Mouse (Mus musculus): ENCODE results near the gene Mon1a. TPM values are rescaled to one million over a fixed set of nuclear protein-coding genes. Genes with fewer than 3 reads are reported as not detected.

The Mon1a gene
- total RNA-seq, 1 experiment from 2014 or later: 18.9 TPM

- DNase-seq: no peak
Measured at GRCm38 (mm10) chr9:107949922-107950235, 61.9 kb downstream of the Mon1a start, which contains the start of gene Traip. TSS of gene Traip (plus strand) at chr9:107950136.

- peak; percentile 94 for DNase-seq
Measured at GRCm38 (mm10) chr9:107950460-107951355, 62.8 kb downstream of the Mon1a start.

Other genes starting within 250 kb of the Mon1a start
- 0.39 and 8.5 TPM in 2 replicates for gene Slc38a3, start 218.6 kb upstream of the Mon1a start, total RNA-seq (2021)
- not detected in 2 replicates for gene Gnat1, start 208.4 kb upstream of the Mon1a start, total RNA-seq (2021)
- gene Sema3f, start 177.7 kb upstream of the Mon1a start, total RNA-seq (2021): 23.1 and 23.6 TPM in 2 replicates
- 135 and 149 TPM in 2 replicates for gene Rbm5, start 117.2 kb upstream of the Mon1a start, total RNA-seq (2021)
- gene Rbm6, start 14.9 kb upstream of the Mon1a start, total RNA-seq (2021): 71.3 and 72.9 TPM in 2 replicates
- 8.3 and 18.7 TPM in 2 replicates for gene Mst1r, start 18.7 kb downstream of the Mon1a start, total RNA-seq (2021)
- not detected in 2 replicates for gene Actl11, start 40.3 kb downstream of the Mon1a start, total RNA-seq (2021)
- gene Camkv, start 47.5 kb downstream of the Mon1a start, total RNA-seq (2021): 2.4 and 3.1 TPM in 2 replicates
- 5.1 and 5.3 TPM in 2 replicates for gene Traip, start 62.0 kb downstream of the Mon1a start, total RNA-seq (2021)
- 19.0 and 22.2 TPM in 2 replicates for gene Uba7, start 87.4 kb downstream of the Mon1a start, total RNA-seq (2021)
- gene Gm20661, start 94.9 kb downstream of the Mon1a start, total RNA-seq (2021): 0.46 TPM in 1 of 2 replicates, not detected in the other
- gene Inka1, start 97.7 kb downstream of the Mon1a start, total RNA-seq (2021): 5.7 and 6.4 TPM in 2 replicates
- 1.8 and 3.1 TPM in 2 replicates for gene Cdhr4, start 104.3 kb downstream of the Mon1a start, total RNA-seq (2021)
- 2.8 TPM in 1 of 2 replicates, not detected in the other for gene Gm20662, start 108.2 kb downstream of the Mon1a start, total RNA-seq (2021)
- 118 and 139 TPM in 2 replicates for gene Ip6k1, start 114.3 kb downstream of the Mon1a start, total RNA-seq (2021)
- gene Gmppb, start 161.1 kb downstream of the Mon1a start, total RNA-seq (2021): 18.1 and 22.1 TPM in 2 replicates
- gene Amigo3, start 165.0 kb downstream of the Mon1a start, total RNA-seq (2021): 3.5 and 9.6 TPM in 2 replicates
- 0.39 and 2.7 TPM in 2 replicates for gene Mst1, start 192.3 kb downstream of the Mon1a start, total RNA-seq (2021)
- gene Rnf123, start 195.2 kb downstream of the Mon1a start, total RNA-seq (2021): 85.0 and 87.0 TPM in 2 replicates
- 100 and 123 TPM in 2 replicates for gene Apeh, start 206.5 kb downstream of the Mon1a start, total RNA-seq (2021)